Mouse (Mus musculus) embryo, embryonic 10 days (tissue): ENCODE data around the gene Cth.
"Not testable (repeated sequence)": the region's sequence is repeated elsewhere in the genome, so short reads cannot be mapped to it uniquely, and the experiment has no call there.

Experiments
- DNase-seq: peaks from one replicate; pipeline ENCODE4 v3.0.0-alpha.2; 2015; ENCODE audit warnings: low spot score

Gene Cth

DNA sequence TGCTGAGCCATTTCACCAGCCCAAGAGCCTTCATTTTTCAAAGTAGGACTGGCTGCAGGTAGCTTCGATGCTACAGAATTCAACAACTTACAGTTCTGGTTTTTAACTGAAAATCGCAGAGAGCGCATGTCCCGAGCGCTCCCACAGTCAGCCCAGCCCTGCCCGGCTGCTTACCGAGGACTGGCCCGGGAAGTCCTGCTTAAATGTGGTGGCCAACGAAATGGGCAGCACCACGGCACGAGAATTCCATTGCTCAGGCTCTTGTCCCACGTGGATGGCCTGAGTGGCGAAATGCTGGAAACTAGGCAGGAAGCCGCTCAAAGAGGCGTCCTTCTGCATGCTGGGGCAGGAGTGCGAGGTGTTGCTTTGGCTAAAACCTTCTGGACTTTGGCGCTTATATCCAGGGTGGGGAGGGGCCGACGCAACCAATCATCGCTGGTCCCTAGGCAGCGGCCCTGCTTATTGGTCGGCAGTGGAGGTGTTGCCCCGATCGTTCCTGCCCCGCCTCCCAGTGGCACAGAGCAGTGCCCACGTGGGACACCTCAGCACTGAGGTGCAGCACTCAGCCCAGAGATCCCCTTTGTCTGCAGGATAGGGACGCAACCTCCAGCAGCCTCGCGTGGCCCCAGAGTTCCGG is at the start of gene Cth:
Cth (minus strand) TSS at position 386 of the 637 bp plus-strand sequence.
- DNase-seq: peak; percentile 96

DNA sequence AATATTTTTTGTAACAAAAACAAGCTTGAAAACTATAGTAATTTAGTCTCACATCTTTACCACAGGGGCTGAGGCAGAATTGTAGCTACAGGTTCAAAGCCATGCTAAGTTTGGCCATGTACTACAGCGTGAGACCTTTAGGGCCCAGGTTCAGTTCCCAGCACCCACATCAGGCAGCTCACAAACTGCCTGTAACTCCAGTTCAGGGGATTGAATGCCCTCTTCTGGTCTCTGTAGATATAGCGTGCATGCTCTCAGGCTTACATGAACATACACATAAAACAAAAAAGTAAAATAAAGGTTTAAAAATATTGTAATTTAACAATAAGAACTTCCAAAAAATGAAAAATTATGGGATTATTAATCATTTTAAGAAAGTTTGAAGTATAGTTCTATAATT is 48.4 kb upstream of the Cth start:
- no peak for DNase-seq

DNA sequence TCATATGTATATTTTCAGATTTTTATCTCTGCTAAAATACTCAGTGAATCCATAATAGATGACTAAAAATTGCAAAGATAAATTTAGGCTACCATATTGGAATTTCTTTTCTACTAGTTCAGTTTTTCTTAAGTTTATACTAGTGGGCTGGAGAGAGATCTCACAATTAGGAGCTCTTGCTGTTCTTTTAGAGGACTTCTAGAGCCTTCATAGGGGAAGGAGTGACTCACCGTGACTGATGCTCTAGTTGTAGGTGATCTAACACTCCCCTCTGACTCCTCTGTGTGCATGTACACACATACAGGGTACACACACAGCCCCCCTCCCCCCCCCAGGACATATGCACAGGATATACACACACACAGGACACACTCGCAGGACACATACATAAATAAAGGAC is 46.3 kb upstream of the Cth start:
- DNase-seq: no peak

- DNase-seq: no peak
Measured at GRCm38 (mm10) chr3:157957320-157957719, 32.4 kb upstream of the Cth start.

DNA sequence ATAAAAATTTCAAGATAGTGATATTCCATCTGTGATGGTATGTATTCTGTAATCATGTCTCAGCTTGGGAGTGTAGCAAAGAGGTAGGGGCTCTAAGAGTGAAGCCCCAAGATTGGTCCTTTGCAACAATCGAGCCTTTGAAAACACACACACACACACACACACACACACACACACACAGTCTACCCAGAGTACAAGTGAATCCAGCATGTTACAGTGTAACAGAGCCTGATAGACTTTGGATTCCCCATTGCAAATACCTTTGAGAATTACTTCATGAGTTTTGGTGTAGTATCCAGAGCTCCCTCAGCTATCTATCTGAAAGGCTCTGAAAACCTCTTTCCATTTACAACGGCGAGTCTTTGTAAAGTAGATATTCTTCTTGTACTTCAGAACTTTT is 31.3 kb upstream of the Cth start:
- DNase-seq: no peak

- no peak for DNase-seq
Measured at GRCm38 (mm10) chr3:157955466-157955865, 30.6 kb upstream of the Cth start.

- no peak for DNase-seq
Measured at GRCm38 (mm10) chr3:157952716-157953115, 27.8 kb upstream of the Cth start.

DNA sequence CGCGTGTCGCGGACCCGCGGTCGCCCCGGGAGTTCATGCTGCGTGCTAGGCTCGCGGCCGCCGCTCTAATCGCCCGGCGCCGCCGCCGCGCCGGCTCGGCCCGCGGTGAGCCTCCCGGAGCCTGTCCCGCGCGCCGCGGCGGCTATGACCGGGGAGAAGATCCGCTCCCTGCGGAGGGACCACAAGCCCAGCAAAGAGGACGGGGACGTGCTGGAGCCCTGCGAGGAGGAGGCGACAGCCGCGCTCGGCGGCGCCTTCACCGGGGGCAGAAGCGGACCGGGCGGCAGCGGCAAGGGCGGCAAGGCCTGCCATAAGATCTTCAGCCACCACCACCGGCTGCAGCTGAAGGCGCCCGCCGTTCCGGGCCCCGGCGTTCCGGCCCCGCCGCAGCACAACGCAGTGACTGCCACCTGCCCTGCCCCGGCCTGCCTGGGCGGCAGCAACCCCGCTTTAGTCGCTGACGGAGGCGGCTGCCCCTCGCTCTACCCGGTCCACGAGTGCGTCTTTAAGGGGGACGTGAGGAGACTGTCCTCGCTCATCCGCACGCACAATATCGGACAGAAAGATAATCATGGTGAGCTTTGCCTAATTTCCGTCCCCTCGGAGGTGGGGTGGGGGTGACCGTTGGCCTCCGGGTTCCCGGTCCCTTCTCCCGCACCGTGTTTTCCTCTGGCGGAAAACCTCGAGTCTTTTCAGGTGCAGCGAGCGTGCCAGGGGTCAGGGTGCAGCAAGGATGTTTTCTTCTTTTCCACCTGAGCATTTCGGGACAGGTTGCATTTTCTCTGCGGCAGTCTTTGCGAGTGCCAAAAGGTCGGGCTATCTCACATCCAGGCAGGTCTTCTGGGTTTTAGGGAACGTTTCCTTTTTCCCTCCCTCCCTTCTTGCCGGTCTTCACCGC is 22.8 kb upstream of the Cth start:
- peak; percentile 23 for DNase-seq

DNA sequence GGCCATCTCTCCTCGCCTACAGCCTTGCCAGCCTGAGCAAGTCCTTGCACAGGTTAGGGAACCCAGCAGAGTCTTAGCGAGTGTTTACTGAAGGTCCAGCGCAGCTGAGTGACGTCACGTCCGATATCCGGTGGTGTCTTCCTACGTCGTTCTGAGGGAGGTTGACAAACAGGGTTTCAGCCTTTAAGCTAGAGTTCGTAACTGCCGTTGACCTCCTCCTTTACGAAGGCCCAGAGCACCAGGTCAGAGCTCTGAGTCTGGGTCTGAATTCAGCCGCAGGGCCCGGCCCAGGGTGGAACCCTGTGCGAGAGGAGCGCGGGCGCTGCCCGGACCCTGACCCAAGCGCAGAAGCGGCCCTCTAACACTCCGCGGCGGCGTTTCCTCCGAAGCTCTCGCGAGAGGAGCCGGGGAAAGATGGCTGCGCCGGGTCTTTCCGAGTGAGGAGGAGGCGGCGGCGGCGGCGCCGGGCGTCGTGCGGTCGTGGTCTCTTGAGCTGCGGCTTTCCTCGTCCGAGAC is 22.0 kb upstream of the Cth start, which contains the start of gene Ankrd13c:
Ankrd13c (plus strand) TSS at position 397 of the 516 bp plus-strand sequence.
- DNase-seq: peak; percentile 97

DNA sequence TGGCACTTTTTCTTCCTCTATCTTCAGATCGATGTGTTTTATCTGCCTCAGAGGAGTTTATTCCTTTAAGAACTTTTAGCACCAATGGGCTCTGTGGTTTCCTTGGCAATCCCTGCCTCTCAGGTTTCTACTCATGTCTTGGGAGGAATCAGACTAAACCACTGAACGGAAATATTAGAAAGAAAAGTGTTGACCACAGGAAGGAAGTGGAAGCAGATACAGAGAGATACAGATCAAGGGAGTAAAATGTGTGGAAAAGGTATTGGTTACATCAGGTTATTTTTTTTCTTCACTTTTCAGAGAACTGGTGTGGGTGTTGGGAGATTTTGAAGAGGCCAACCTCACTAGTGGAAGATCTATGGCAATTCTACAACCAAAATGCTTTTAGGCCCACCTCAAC is 13.7 kb upstream of the Cth start:
- DNase-seq: no peak

GRCm38 (mm10) chr3:157934301-157934823 is 9.5 kb upstream of the Cth start:
- DNase-seq: no peak

GRCm38 (mm10) chr3:157933223-157933622 is 8.3 kb upstream of the Cth start:
- DNase-seq: not testable (repeated sequence)

GRCm38 (mm10) chr3:157932074-157932473 is 7.2 kb upstream of the Cth start:
- no peak for DNase-seq

DNA sequence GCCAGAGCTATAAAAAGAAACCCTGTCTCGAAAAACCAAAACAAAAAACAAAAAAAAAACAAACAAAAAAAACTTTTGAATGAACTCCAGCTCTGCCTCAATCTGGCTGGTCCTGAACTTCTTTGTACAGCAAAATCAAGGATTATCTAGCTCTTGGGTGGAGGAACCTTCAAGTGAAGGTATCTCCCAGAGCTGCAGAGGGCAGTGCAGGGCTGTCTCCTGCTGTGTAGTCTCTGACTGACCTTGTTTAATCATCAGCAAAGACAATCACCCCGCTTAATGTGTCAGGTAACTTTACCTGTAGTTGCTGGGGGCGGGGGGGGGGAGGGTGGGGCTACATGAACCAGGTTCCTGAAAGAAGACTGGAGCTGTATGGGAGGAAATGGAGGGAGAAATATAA is 6.7 kb upstream of the Cth start:
- no peak for DNase-seq

DNA sequence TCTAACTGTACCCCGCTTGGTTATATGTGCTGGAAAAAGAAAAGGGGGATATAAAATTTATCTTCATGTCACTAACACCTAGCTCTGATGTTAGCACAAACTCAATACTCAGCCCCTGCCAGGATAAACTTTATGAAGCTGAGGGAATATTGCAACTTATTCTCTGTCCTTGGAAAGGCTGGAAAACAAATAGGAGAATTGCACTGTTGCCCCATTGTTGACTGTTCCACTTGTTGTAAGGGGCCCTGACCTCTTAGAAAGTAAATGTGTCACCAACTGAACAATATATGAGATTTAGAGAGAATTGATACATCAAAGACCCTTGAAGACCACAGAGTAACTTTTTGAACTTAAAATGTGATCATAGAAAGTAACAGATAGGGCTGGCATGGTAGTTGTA is 4.5 kb upstream of the Cth start:
- no peak for DNase-seq

GRCm38 (mm10) chr3:157928731-157929130 is 3.9 kb upstream of the Cth start:
- no peak for DNase-seq

- peak; percentile 24 for DNase-seq
Measured at GRCm38 (mm10) chr3:157926761-157927160, 1.9 kb upstream of the Cth start.

DNA sequence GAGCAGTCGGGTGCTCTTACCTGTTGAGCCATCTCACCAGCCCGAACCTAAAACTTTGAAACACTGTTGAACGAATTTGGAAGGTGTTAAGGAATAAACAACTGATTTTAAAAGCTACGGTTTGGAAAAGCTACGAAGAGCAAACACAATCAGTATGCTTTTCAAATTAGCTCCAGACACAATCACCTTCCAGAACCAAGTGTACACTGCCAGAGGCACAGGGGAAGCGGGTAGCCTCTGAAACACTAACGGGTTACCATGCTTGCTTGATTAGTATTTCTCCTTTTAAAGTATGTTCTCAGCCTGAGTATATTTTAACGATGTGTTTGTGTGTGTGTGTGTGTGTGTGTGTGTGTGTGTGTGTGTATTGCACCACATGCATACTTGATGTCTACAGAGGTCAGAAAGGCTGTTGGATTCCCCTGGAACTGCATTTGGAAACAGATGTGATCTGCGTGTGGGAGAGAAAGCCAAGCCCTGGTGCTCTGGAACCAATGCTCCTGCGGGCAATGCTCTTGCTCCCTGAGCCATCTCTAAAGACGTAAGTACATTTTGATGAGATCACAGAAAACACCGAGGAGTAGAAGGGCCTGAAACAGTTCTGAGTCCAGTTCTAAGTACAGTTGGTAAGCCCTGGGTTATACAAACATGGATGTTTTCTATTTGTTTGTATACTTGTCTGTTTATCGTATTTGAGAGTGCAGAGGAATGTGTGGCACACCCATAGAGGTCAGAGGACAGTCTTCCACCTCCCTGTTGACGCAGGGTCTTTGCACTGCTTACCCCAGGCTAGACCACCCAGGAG is 1.0 kb upstream of the Cth start:
- no peak for DNase-seq

- no peak for DNase-seq
Measured at GRCm38 (mm10) chr3:157923268-157923835, 1.5 kb downstream of the Cth start.

GRCm38 (mm10) chr3:157921376-157921775 is 3.5 kb downstream of the Cth start:
- no peak for DNase-seq

GRCm38 (mm10) chr3:157916336-157916735 is 8.5 kb downstream of the Cth start:
- no peak for DNase-seq

DNA sequence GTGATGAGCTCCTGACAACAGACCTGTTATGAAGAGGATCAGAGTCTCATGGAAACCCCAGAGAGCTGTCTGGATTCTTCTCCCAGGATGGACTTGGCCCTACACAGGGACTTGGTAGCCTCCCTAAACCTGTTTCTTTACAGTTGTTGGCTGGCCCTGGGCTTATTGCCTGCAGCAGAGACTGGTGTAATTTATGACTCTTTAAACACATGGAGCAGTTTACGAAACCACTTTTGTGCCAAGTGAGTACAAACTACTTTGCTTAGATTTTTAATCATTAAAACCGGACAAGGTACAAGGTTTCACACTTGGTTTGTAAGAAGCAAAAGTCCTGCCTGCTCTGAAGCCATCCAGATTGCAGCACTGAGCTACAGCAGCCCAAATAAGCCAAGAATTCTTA is 12.7 kb downstream of the Cth start:
- no peak for DNase-seq
